Mouse (Mus musculus) hindbrain, postnatal 0 days (tissue): Measurements from ENCODE around the gene Tns3. TPM values are rescaled to one million over a fixed set of nuclear protein-coding genes. Genes with fewer than 3 reads are reported as not detected.

Source experiments
- ATAC-seq: fragments of 200-750 bp; cut with Nextera tagmentation; 2 replicates; pipeline ENCODE4 v1.8.0; 2017; ENCODE audit warnings: mild to moderate bottlenecking, moderate TSS enrichment, moderate library complexity
- DNase-seq: peaks from one replicate; pipeline ENCODE4 v3.0.0-alpha.2; 2015; ENCODE audit warnings: low spot score
- H3K27ac ChIP-seq: fragments of 300-500 bp; sonication (generic); 2 replicates; pipeline ENCODE4 v1.5.1; 2014; ENCODE audit warnings: mild to moderate bottlenecking
- H3K27me3 ChIP-seq: fragments of 300-500 bp; sonication (generic); 2 replicates; pipeline ENCODE4 v1.6.1; 2014; ENCODE audit warnings: low read length, mixed read lengths; ENCODE audit not compliant: insufficient read depth
- H3K36me3 ChIP-seq: fragments of 300-500 bp; sonication (generic); 2 replicates; pipeline ENCODE4 v1.6.1; 2014; ENCODE audit warnings: low read length, mixed read lengths; ENCODE audit not compliant: insufficient read depth
- H3K4me1 ChIP-seq: fragments of 300-500 bp; sonication (generic); 2 replicates; pipeline ENCODE4 v1.6.1; 2014; ENCODE audit warnings: antibody characterized with exemption, low read length, mixed read lengths; ENCODE audit not compliant: insufficient read depth
- H3K4me2 ChIP-seq: fragments of 300-500 bp; sonication (generic); 2 replicates; pipeline ENCODE4 v1.6.1; 2014; ENCODE audit warnings: low read depth, mild to moderate bottlenecking, low read length, moderate library complexity, mixed read lengths
- H3K4me3 ChIP-seq: fragments of 300-500 bp; sonication (generic); 2 replicates; pipeline ENCODE4 v1.5.1; 2014; ENCODE audit warnings: low read length
- H3K9ac ChIP-seq: fragments of 300-500 bp; sonication (generic); replicated peaks from 2 replicates; pipeline ENCODE4 v1.6.1; 2014; ENCODE audit warnings: mild to moderate bottlenecking, low read length, moderate library complexity, mixed read lengths
- H3K9me3 ChIP-seq: fragments of 300-500 bp; sonication (generic); 2 replicates; pipeline ENCODE4 v1.6.1; 2016; ENCODE audit warnings: low read length, mixed read lengths
- CTCF ChIP-seq: IDR thresholded peaks from 2 replicates; pipeline ENCODE4 v1.5.1; 2016; ENCODE audit warnings: antibody characterized with exemption, control low read depth, low read depth
- WGBS: fragments of 180-500 bp; shearing (Covaris S2); extraction: QIAGEN DNeasy Blood & Tissue Kit; methylation state at CpG from one replicate; pipeline ENCODE4 v1.1.7; 2014; 5-methylcytosine and 5-hydroxymethylcytosine counted together
- polyA plus RNA-seq: library from polyadenylated mRNA; unstranded; fragments of >200 nt; fragmentation: Nextera tagmentation; extraction: Ambion mirVana; gene quantifications from 2 replicates; pipeline ENCODE4 v1.2.1, GENCODE M21; 2015
- total RNA-seq: library from RNA; depleted of rRNA; stranded (reverse); fragments of >200 nt; gene quantifications from 2 replicates; pipeline ENCODE4 v1.2.3, GENCODE M21; 2014

Tns3 gene
- total and polyA plus RNA-seq, 2 experiments from 2014 or later: 8.2 to 63.6 TPM

- Histone ChIP-seq H3K9ac (no peak overlapping the region), H3K9me3 (no peaks in the 10 kb centered on the region), H3K4me1 (peaks cover 36% of the 10 kb centered on the region), H3K27ac (peak overlapping the region; percentile 51; the same call in 1 of the 2 replicates), H3K36me3 (peaks cover 5% of the 10 kb centered on the region; the same call in 1 of the 2 replicates), H3K4me2 (no peak overlapping the region), H3K27me3 (no peaks in the 10 kb centered on the region), H3K4me3 (no peak overlapping the region)
- DNase-seq (no peak), ATAC-seq (no peak)
- WGBS: 87% methylated on average over 6 of the region's 6 CpGs
- TF ChIP-seq CTCF: no peak
Observed at GRCm38 (mm10) chr11:8455650-8456049, 208.7 kb downstream of the Tns3 start.

GRCm38 (mm10) chr11:8453252-8453651, 211.1 kb downstream of the Tns3 start:
- no peak overlapping the region for H3K9ac ChIP-seq

DNA sequence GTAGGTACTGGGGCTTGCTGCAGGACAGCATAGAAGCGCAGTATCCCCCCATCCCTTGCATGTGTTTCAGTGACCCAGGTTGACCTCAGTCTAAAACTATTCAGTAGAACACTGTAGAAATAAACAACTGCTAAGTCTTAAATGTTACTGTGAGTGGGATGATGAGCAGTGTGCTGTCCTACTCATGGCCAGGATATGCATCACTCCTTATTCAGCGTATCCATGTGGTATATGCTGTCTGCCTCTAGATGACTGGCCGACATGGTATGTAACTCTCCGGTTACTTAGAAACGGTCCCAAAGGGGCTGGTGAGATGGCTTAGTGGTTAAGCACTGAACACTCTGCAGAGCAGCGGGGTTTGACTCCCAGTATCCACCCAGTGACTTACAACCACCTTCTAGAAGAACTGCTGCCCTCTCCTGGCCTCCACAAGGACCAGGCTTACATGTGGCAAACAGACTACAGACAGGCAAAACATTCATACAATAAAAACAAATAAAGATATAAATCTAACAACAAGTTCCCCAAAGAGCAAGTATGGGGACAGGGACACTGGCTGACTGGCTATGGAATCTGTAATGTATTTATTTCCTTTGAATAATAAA, 212.6 kb downstream of the Tns3 start:
- Histone ChIP-seq H3K9ac (no peak overlapping the region), H3K9me3 (no peaks in the 10 kb centered on the region), H3K4me3 (no peak overlapping the region), H3K27ac (no peak overlapping the region), H3K36me3 (peaks cover 15% of the 10 kb centered on the region), H3K27me3 (no peaks in the 10 kb centered on the region), H3K4me2 (no peak overlapping the region), H3K4me1 (peaks cover 18% of the 10 kb centered on the region)
- DNase-seq (no peak), ATAC-seq (no peak)
- WGBS: 93% methylated on average over 6 of the region's 6 CpGs
- TF ChIP-seq CTCF: peak; percentile 31

More at GRCm38 (mm10) chr11:8453252-8453651, 211.1 kb downstream of the Tns3 start:
- Histone ChIP-seq H3K27ac (no peak overlapping the region; the same call in 1 of the 2 replicates), H3K4me1 (peaks cover 33% of the 10 kb centered on the region), H3K4me2 (no peak overlapping the region), H3K9me3 (no peaks in the 10 kb centered on the region), H3K36me3 (peaks cover 10% of the 10 kb centered on the region), H3K27me3 (no peaks in the 10 kb centered on the region), H3K4me3 (no peak overlapping the region)
- ATAC-seq: no peak
- DNase-seq: peak; percentile 42
- TF ChIP-seq CTCF: no peak
- 50% methylated on average over 6 of the region's 6 CpGs for WGBS

- ATAC-seq (no peak), DNase-seq (no peak)
- Histone ChIP-seq H3K36me3 (peaks cover 15% of the 10 kb centered on the region), H3K27me3 (no peaks in the 10 kb centered on the region), H3K4me1 (peaks cover 14% of the 10 kb centered on the region), H3K9ac (no peak overlapping the region), H3K4me2 (no peak overlapping the region), H3K9me3 (no peaks in the 10 kb centered on the region), H3K4me3 (no peak overlapping the region), H3K27ac (no peak overlapping the region)
- WGBS: 81% methylated on average over 4 of the region's 4 CpGs
- TF ChIP-seq CTCF: no peak
Observed at GRCm38 (mm10) chr11:8450540-8450939, 213.8 kb downstream of the Tns3 start.

- Histone ChIP-seq H3K9me3 (no peaks in the 10 kb centered on the region), H3K4me2 (no peak overlapping the region), H3K27ac (peak overlapping the region; percentile 65), H3K9ac (no peak overlapping the region), H3K27me3 (no peaks in the 10 kb centered on the region), H3K36me3 (peaks cover 15% of the 10 kb centered on the region), H3K4me3 (no peak overlapping the region), H3K4me1 (peaks cover 10% of the 10 kb centered on the region)
- WGBS: 23% methylated on average over 8 of the region's 8 CpGs
- peak; percentile 90 for ATAC-seq
- TF ChIP-seq CTCF: peak; percentile 24; the same call in 1 of the 2 replicates
- peak; percentile 94 for DNase-seq
Observed at GRCm38 (mm10) chr11:8445915-8446356, 218.4 kb downstream of the Tns3 start.

GRCm38 (mm10) chr11:8444759-8445422, 219.4 kb downstream of the Tns3 start:
- DNase-seq: no peak
- Histone ChIP-seq H3K4me2 (no peak overlapping the region), H3K4me3 (no peak overlapping the region), H3K9ac (no peak overlapping the region), H3K27me3 (no peaks in the 10 kb centered on the region), H3K9me3 (no peaks in the 10 kb centered on the region), H3K27ac (0 out of 2 replicates have a peak overlapping the region, but pooled peaks have one; percentile 13), H3K4me1 (peaks cover 10% of the 10 kb centered on the region), H3K36me3 (peaks cover 12% of the 10 kb centered on the region)
- no peak for TF ChIP-seq CTCF
- 83% methylated on average over 13 of the region's 13 CpGs for WGBS
- no peak for ATAC-seq
